Mouse (Mus musculus) embryonic fibroblast, embryonic 13.5 days (primary cell): ENCODE measurements around the gene Tppp3.

ENCODE experiments used
- CTCF ChIP-seq: IDR thresholded peaks from 2 replicates; pipeline ENCODE4 v1.5.1; 2011; ENCODE audit warnings: mild to moderate bottlenecking, control low read depth, low read length, moderate library complexity, borderline replicate concordance; ENCODE audit not compliant: insufficient read depth
- POLR2A ChIP-seq: IDR thresholded peaks from 2 replicates; pipeline ENCODE4 v1.6.1; 2011; ENCODE audit warnings: low read depth, mild to moderate bottlenecking, control low read depth, low read length, moderate library complexity

- no peak for TF ChIP-seq CTCF
- no peak for TF ChIP-seq POLR2A
These were observed 3.2 kb downstream of the Tppp3 start for GRCm38 (mm10) chr8:105468002-105468720.
